Mouse (Mus musculus) testis, adult 2 months (tissue): ENCODE measurements around the gene Xdh.

Experiments
- CTCF ChIP-seq: fragments of 200-500 bp; IDR thresholded peaks from 2 replicates; pipeline ENCODE4 v1.5.1; 2012; ENCODE audit warnings: low read depth, mild to moderate bottlenecking, inconsistent platforms, low read length, moderate library complexity; ENCODE audit not compliant: control insufficient read depth, insufficient read depth, insufficient replicate concordance
- POLR2A ChIP-seq: fragments of 200-500 bp; IDR thresholded peaks from 2 replicates; pipeline ENCODE4 v1.6.1; 2012; ENCODE audit warnings: low read depth, mild to moderate bottlenecking, inconsistent platforms, low read length, moderate library complexity; ENCODE audit not compliant: control insufficient read depth

- TF ChIP-seq CTCF = no peak
- no peak for TF ChIP-seq POLR2A
These were observed 36.6 kb upstream of the Xdh start for GRCm38 (mm10) chr17:73986571-73986970.
